Mouse (Mus musculus) B cell, adult 2 months (primary cell): ENCODE measurements around the gene 5730522E02Rik.
A peak's percentile ranks its signal among the peaks of the same experiment; 100 is the strongest.

ENCODE experiments used
- DNase-seq, 2 experiments: peaks; one replicate each; pipeline ENCODE4 v3.0.0; 2022

5730522E02Rik gene

GRCm38 (mm10) chr11:25997469-25997868 lies 213.1 kb downstream of the 5730522E02Rik start:
- no peak for DNase-seq

- DNase-seq, result no peak
These were observed 216.4 kb downstream of the 5730522E02Rik start for GRCm38 (mm10) chr11:25994128-25994527.

GRCm38 (mm10) chr11:25992216-25992615 lies 218.3 kb downstream of the 5730522E02Rik start:
- no peak for DNase-seq

GRCm38 (mm10) chr11:25978736-25979276 lies 231.8 kb downstream of the 5730522E02Rik start:
- no peak for DNase-seq

DNA sequence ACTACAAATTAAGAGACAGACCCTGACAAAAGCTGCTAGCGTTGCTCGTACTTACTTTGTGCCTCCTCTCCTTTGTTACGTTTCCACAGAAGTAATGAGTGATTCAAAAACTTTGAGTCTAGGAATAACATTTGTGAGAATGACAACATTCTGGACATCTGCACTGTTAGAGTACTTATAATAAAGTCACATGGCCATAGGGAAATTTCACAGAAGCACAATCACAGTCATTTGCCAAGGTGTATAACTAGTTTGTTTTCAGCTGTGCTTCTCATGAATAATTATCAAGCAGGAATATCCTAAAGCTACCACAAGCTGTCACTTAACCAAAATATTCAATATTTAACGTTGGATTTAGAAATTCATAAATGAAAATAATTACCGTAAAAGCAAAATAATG lies 269.1 kb downstream of the 5730522E02Rik start:
- no peak for DNase-seq

- no peak for DNase-seq
These were observed 269.8 kb downstream of the 5730522E02Rik start for GRCm38 (mm10) chr11:25940716-25941294.

- no peak for DNase-seq
These were observed 284.3 kb downstream of the 5730522E02Rik start for GRCm38 (mm10) chr11:25926267-25926666.

DNA sequence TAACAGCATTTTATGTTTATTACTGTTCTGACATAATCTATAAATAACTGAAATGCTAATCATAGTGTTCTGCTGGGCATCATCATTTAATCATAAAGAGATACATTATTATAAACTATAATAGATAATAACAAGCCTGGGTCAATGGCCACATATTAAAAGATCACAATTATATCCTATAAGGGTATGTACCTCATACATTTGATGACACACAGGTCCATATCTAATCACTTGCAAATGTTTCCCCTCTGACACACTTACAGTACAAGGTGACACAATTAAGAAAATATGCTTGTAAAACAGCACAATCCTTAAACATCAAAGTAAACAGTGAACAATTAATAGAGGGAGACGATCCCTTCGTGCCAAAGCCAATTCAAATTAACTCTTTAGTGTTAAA lies 308.2 kb downstream of the 5730522E02Rik start:
- no peak for DNase-seq

- DNase-seq, result no peak
These were observed 308.9 kb downstream of the 5730522E02Rik start for GRCm38 (mm10) chr11:25901666-25902065.

DNA sequence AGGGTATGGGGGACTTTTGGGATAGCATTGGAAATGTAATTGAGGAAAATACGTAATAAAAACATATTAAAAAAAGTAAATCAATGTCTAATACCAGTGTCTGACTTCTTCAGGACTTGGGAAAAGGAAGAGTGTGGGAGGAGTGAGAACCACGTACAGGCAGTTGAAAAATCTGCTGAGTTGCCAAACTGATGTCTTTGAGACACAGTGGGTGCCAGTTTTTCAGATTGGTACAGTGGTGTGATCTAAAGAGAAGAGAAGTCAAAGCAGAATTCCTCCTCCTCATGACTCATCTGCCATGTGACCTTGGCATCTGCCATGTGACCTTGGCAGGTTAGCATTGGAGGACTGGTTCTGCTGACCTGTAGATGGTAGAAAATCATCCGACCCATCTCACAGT lies 316.7 kb downstream of the 5730522E02Rik start:
- DNase-seq, result no peak

DNA sequence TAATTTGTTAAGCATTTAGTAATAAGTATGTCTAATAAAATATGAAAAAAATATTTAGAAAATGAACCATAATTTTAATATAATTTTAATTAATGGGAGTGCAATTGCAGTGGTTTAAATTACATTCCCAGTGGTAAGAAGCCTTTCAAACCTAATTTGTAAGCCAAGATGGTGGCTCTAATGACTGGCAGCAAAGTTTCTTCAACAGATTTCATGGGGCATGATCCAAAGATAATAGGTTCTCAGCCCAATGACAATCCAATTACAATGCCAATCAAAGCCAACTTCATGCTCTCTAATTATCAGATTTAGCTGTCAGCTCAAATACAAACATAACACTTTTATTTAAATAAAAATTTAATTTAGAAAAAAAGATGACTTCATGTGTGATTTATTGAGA lies 337.6 kb downstream of the 5730522E02Rik start:
- DNase-seq, result no peak

- no peak for DNase-seq
These were observed 338.2 kb downstream of the 5730522E02Rik start for GRCm38 (mm10) chr11:25872317-25872716.

- DNase-seq, result no peak
These were observed 344.3 kb downstream of the 5730522E02Rik start for GRCm38 (mm10) chr11:25866292-25866691.

DNA sequence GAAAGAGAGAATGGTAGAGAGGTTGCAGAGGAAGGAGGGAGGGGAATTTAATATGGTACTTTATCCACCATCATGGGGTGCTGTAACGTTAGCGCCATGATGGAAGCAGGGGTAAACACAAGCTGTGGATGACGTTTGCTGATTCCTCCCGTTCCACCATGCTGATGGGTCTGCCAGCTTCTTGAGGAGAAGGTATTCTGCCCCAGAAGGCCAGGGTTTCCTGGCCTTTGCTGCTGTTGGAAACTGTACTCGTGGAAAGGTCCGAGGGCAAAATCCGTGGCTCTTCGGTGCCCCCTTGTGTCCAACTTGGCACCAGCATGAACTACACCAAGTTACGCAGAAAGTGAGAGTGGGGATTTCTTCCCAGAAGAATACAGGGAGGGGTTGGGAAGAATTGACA lies 347.9 kb downstream of the 5730522E02Rik start:
- DNase-seq, result peak; percentile 77 to 79

DNA sequence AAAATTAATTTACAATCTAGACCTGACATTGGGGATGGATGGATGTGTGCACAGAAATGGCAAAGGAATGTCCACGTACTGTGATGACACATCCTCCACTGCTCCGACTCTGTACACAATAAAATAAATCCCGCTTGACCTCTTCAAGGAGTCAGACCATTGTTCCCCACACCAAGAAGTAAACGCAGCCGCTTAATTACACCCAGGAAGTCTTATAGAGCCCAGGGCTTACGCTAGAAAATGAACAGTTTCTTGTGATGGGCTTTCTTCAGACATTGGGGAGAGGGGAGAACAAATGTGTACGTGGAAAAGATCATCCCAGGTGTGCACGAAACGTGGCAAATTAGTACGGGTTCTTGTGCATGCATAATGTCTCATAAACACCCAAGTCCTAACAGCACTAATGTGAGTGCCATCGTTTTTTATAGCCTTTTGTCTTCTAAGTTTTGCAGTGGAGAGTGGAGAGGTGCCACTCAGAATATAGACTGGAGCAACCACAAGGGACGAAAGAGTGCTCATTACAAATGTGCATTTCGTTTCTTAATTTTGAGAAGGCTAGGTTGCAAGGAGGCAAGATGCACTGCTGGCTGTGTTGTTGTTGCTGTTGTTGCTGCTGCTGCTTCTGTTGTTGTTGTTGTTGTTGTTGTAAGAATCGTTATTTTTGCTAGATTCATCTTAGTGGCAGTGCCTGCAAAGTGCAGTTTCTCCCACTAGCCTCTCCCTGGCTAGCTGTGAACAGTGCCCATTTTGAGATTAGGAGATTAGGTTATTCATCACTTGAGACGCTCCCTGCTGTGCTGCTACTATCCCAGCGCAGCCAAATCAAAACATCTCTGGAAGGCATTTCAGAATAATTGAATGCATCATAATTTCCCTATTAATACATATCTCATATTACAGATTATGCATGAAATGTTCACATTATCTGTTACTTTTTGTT lies 353.7 kb downstream of the 5730522E02Rik start:
- DNase-seq, result no peak

- DNase-seq, result no peak
These were observed 354.8 kb downstream of the 5730522E02Rik start for GRCm38 (mm10) chr11:25855794-25856193.

GRCm38 (mm10) chr11:25854216-25854615 lies 356.3 kb downstream of the 5730522E02Rik start:
- no peak for DNase-seq

DNA sequence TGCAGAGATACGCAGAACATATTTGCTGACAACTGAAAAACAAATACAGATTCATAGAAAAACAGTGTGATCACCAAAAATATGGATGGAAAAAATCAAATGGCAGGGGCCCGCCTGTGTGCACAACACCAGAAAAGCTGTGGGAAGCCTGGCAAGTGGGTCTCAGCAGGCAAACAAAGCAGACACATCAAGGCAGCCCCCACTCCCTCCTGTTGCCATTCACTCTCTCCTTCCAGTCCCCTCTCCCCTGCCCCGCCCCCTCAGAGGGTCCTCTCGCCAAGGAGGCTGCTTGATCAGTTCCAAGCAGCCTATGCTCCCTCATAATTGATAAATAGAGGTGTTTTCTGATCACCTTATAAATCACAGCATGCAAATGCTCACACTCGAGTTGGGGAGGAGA lies 357.5 kb downstream of the 5730522E02Rik start:
- DNase-seq, result no peak

- peak; percentile 52 for DNase-seq
These were observed 361.5 kb downstream of the 5730522E02Rik start for GRCm38 (mm10) chr11:25848824-25849644.

GRCm38 (mm10) chr11:25838451-25838850 lies 372.1 kb downstream of the 5730522E02Rik start:
- DNase-seq, result no peak

DNA sequence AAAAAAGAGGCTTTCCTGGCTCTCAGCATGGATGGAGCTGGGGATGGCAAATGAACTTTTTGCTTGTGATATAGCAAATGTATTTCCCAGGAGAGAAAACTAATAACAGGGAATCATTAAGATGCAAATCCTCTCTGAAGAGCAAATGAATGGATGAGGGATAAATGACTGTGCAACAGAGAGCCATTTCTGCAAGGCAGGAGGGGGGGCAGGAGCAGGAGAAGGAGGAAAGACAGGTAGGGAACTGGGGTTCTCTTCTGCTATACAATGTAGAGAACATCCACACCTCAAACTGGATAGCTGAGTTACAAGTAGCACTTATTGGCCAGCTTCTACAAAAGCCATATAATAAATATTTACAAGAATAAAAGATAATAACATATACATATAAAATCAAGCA lies 390.8 kb downstream of the 5730522E02Rik start:
- no peak for DNase-seq

GRCm38 (mm10) chr11:25813446-25813845 lies 397.1 kb downstream of the 5730522E02Rik start:
- no peak for DNase-seq

- DNase-seq, result no peak
These were observed 422.9 kb downstream of the 5730522E02Rik start for GRCm38 (mm10) chr11:25787691-25788090.
